Mouse (Mus musculus): ENCODE data around the gene Grifin.

GRCm38 (mm10) chr5:140599939-140600338, 35.1 kb upstream of the Grifin start:
- TF ChIP-seq GATA1 (IDR thresholded peaks at IDR 0.05; ENCODE audit: borderline replicate concordance, low read length) (no peak), FLI1 (IDR thresholded peaks at IDR 0.05; ENCODE audit: low read length) (no peak)
